Mouse (Mus musculus) erythroblast, embryonic 14.5 days (primary cell): ENCODE measurements around the gene Plekha1.

Source experiments
- GATA1 ChIP-seq: IDR thresholded peaks from 2 replicates; pipeline ENCODE4 v1.6.1; 2012; ENCODE audit warnings: low read length, inconsistent platforms, mixed read lengths
- TAL1 ChIP-seq: IDR thresholded peaks from 3 replicates; pipeline ENCODE4 v1.6.1; 2012; ENCODE audit warnings: low read length, inconsistent platforms, mixed read lengths

DNA sequence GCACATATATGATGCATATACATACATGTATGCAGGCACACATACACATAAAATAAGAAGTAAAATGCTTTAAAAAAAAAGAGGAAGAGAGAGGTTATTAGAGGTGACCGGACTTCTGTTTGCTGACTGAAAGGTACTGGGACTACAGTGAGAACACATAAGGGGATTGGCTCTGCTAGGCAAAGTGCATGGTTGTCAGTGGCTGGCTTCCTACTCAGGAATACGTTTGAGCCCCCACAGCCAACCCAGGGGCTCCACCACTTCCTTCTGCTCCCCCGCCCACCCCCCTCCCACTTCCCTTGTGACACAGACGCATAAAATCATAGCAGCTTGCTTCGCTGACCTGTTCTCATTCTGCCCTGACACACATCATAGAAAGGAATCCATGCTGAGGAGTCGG, 7.6 kb upstream of the Plekha1 start:
- no peak for TF ChIP-seq TAL1
- TF ChIP-seq GATA1, result no peak
